Mouse (Mus musculus) liver, embryonic 12.5 days (tissue): ENCODE measurements around the gene Slc41a2. TPM values are rescaled to one million over a fixed set of nuclear protein-coding genes. Genes with fewer than 3 reads are reported as not detected.

ENCODE experiments used
- ATAC-seq: fragments of 200-750 bp; cut with Nextera tagmentation; 2 replicates; pipeline ENCODE4 v1.8.0; 2017; ENCODE audit warnings: moderate number of reproducible peaks, mild to moderate bottlenecking, moderate library complexity
- H3K27ac ChIP-seq: fragments of 300-500 bp; sonication (generic); 2 replicates; pipeline ENCODE4 v1.5.1; 2016; ENCODE audit warnings: mild to moderate bottlenecking
- H3K27me3 ChIP-seq: fragments of 300-500 bp; sonication (generic); replicated peaks from 2 replicates; pipeline ENCODE4 v1.6.1; 2016; ENCODE audit warnings: mild to moderate bottlenecking, moderate library complexity
- H3K36me3 ChIP-seq: fragments of 300-500 bp; sonication (generic); 2 replicates; pipeline ENCODE4 v1.6.1; 2016; ENCODE audit warnings: mild to moderate bottlenecking, moderate library complexity
- H3K4me1 ChIP-seq: fragments of 300-500 bp; sonication (generic); 2 replicates; pipeline ENCODE4 v1.6.1; 2016
- H3K4me2 ChIP-seq: fragments of 300-500 bp; sonication (generic); 2 replicates; pipeline ENCODE4 v1.6.1; 2016; ENCODE audit warnings: mild to moderate bottlenecking, moderate library complexity
- H3K4me3 ChIP-seq: fragments of 300-500 bp; sonication (generic); 2 replicates; pipeline ENCODE4 v1.5.1; 2016; ENCODE audit warnings: mild to moderate bottlenecking, moderate library complexity
- H3K9ac ChIP-seq: fragments of 300-500 bp; sonication (generic); 2 replicates; pipeline ENCODE4 v1.6.1; 2016; ENCODE audit warnings: mild to moderate bottlenecking, moderate library complexity
- H3K9me3 ChIP-seq: fragments of 300-500 bp; sonication (generic); replicated peaks from 2 replicates; pipeline ENCODE4 v1.6.1; 2016; ENCODE audit warnings: mild to moderate bottlenecking, moderate library complexity
- WGBS: fragments of 180-500 bp; shearing (Covaris S2); methylation state at CpG from one replicate; pipeline ENCODE4 v1.1.7; 2016; ENCODE audit not compliant: insufficient replicate concordance; 5-methylcytosine and 5-hydroxymethylcytosine counted together
- polyA plus RNA-seq: library from polyadenylated mRNA; unstranded; fragments of >200 nt; fragmentation: Nextera tagmentation; extraction: Ambion mirVana; gene quantifications from 2 replicates; pipeline ENCODE4 v1.2.1, GENCODE M21; 2016

Gene Slc41a2
- polyA plus RNA-seq, 1 experiment from 2014 or later = 0.11 TPM

- no peak for ATAC-seq
- Histone ChIP-seq H3K9ac (no peak overlapping the region), H3K4me3 (no peak overlapping the region), H3K27ac (no peak overlapping the region), H3K36me3 (no peaks in the 10 kb centered on the region), H3K27me3 (no peaks in the 10 kb centered on the region), H3K4me2 (no peak overlapping the region), H3K9me3 (no peaks in the 10 kb centered on the region), H3K4me1 (no peaks in the 10 kb centered on the region)
- WGBS = 61% methylated on average over 7 of the region's 7 CpGs
These were observed 89.6 kb downstream of the Slc41a2 start for GRCm38 (mm10) chr10:83248036-83248435.

GRCm38 (mm10) chr10:83245720-83246119, 92.0 kb downstream of the Slc41a2 start:
- H3K27ac ChIP-seq = no peak overlapping the region
- H3K9me3 ChIP-seq = no peaks in the 10 kb centered on the region
- no peak for ATAC-seq
- WGBS = 80% methylated on average over 7 of the region's 7 CpGs
- H3K4me3 ChIP-seq = no peak overlapping the region
- no peak overlapping the region for H3K4me2 ChIP-seq
- no peaks in the 10 kb centered on the region for H3K4me1 ChIP-seq
- H3K9ac ChIP-seq = no peak overlapping the region
- no peaks in the 10 kb centered on the region; the same call in 1 of the 2 replicates for H3K27me3 ChIP-seq
- no peaks in the 10 kb centered on the region for H3K36me3 ChIP-seq

- Histone ChIP-seq H3K4me1 (no peaks in the 10 kb centered on the region), H3K4me2 (no peak overlapping the region), H3K27me3 (peaks cover 2% of the 10 kb centered on the region; the same call in 1 of the 2 replicates), H3K27ac (no peak overlapping the region), H3K9ac (no peak overlapping the region), H3K36me3 (no peaks in the 10 kb centered on the region), H3K9me3 (no peaks in the 10 kb centered on the region), H3K4me3 (no peak overlapping the region)
- WGBS = 78% methylated on average over 6 of the region's 6 CpGs
- ATAC-seq = no peak
These were observed 93.6 kb downstream of the Slc41a2 start for GRCm38 (mm10) chr10:83244131-83244530.

- H3K27me3 ChIP-seq = peaks cover 6% of the 10 kb centered on the region; the same call in 1 of the 2 replicates
- WGBS = 69% methylated on average over 11 of the region's 11 CpGs
- no peak overlapping the region for H3K4me3 ChIP-seq
- no peak overlapping the region for H3K4me2 ChIP-seq
- no peaks in the 10 kb centered on the region for H3K36me3 ChIP-seq
- ATAC-seq = no peak
- H3K27ac ChIP-seq = no peak overlapping the region
- H3K4me1 ChIP-seq = no peaks in the 10 kb centered on the region
- H3K9me3 ChIP-seq = no peaks in the 10 kb centered on the region
- H3K9ac ChIP-seq = no peak overlapping the region
These were observed 95.5 kb downstream of the Slc41a2 start for GRCm38 (mm10) chr10:83242106-83242686.

- 0 out of 2 replicates have a peak, but pooled peaks cover 6% of the 10 kb centered on the region for H3K27me3 ChIP-seq
- H3K27ac ChIP-seq = no peak overlapping the region
These were observed 103.3 kb downstream of the Slc41a2 start for GRCm38 (mm10) chr10:83234391-83234790.

GRCm38 (mm10) chr10:83233967-83234366, 103.7 kb downstream of the Slc41a2 start:
- 41% methylated on average over 3 of the region's 3 CpGs for WGBS
- no peak overlapping the region for H3K9ac ChIP-seq
- H3K4me3 ChIP-seq = no peak overlapping the region
- H3K4me2 ChIP-seq = no peak overlapping the region
- 0 out of 2 replicates have a peak, but pooled peaks cover 2% of the 10 kb centered on the region for H3K27me3 ChIP-seq
- H3K36me3 ChIP-seq = no peaks in the 10 kb centered on the region
- no peaks in the 10 kb centered on the region for H3K9me3 ChIP-seq
- ATAC-seq = no peak
- no peak overlapping the region for H3K27ac ChIP-seq
- 0 out of 2 replicates have a peak, but pooled peaks cover 1% of the 10 kb centered on the region for H3K4me1 ChIP-seq

More at GRCm38 (mm10) chr10:83234391-83234790, 103.3 kb downstream of the Slc41a2 start:
- no peak overlapping the region for H3K4me3 ChIP-seq
- H3K9me3 ChIP-seq = no peaks in the 10 kb centered on the region
- no peak overlapping the region for H3K9ac ChIP-seq
- no peak overlapping the region for H3K4me2 ChIP-seq
- no peaks in the 10 kb centered on the region for H3K36me3 ChIP-seq
- no peaks in the 10 kb centered on the region for H3K4me1 ChIP-seq
- 45% methylated on average over 4 of the region's 4 CpGs for WGBS
- no peak for ATAC-seq

- H3K4me1 ChIP-seq = peaks cover 13% of the 10 kb centered on the region; the same call in 1 of the 2 replicates
- H3K27me3 ChIP-seq = no peaks in the 10 kb centered on the region
- no peak for ATAC-seq
- no peak overlapping the region for H3K4me3 ChIP-seq
- no peak overlapping the region for H3K9ac ChIP-seq
- no peaks in the 10 kb centered on the region for H3K9me3 ChIP-seq
- H3K4me2 ChIP-seq = no peak overlapping the region
- 30% methylated on average over 4 of the region's 4 CpGs for WGBS
- H3K27ac ChIP-seq = no peak overlapping the region
- H3K36me3 ChIP-seq = no peaks in the 10 kb centered on the region
These were observed 109.1 kb downstream of the Slc41a2 start for GRCm38 (mm10) chr10:83228626-83229025.

- Histone ChIP-seq H3K27me3 (no peaks in the 10 kb centered on the region), H3K9ac (no peak overlapping the region), H3K9me3 (no peaks in the 10 kb centered on the region), H3K4me1 (peaks cover 13% of the 10 kb centered on the region; the same call in 1 of the 2 replicates), H3K4me2 (no peak overlapping the region), H3K4me3 (no peak overlapping the region), H3K27ac (no peak overlapping the region), H3K36me3 (no peaks in the 10 kb centered on the region)
- WGBS = 41% methylated on average over 3 of the region's 3 CpGs
- no peak for ATAC-seq
These were observed 112.7 kb downstream of the Slc41a2 start for GRCm38 (mm10) chr10:83224999-83225398.

GRCm38 (mm10) chr10:83220847-83221246, 116.8 kb downstream of the Slc41a2 start:
- H3K9me3 ChIP-seq = no peaks in the 10 kb centered on the region
- no peak for ATAC-seq
- no peak overlapping the region for H3K4me3 ChIP-seq
- no peaks in the 10 kb centered on the region for H3K27me3 ChIP-seq
- no peak overlapping the region for H3K9ac ChIP-seq
- H3K4me1 ChIP-seq = no peaks in the 10 kb centered on the region
- H3K36me3 ChIP-seq = no peaks in the 10 kb centered on the region
- 58% methylated on average over 3 of the region's 3 CpGs for WGBS
- H3K27ac ChIP-seq = no peak overlapping the region
- no peak overlapping the region for H3K4me2 ChIP-seq

GRCm38 (mm10) chr10:83220217-83220616, 117.5 kb downstream of the Slc41a2 start:
- ATAC-seq = no peak
- no peaks in the 10 kb centered on the region for H3K36me3 ChIP-seq
- H3K4me1 ChIP-seq = no peaks in the 10 kb centered on the region
- no peaks in the 10 kb centered on the region for H3K9me3 ChIP-seq
- no peak overlapping the region for H3K27ac ChIP-seq
- no peak overlapping the region for H3K4me3 ChIP-seq
- no peaks in the 10 kb centered on the region for H3K27me3 ChIP-seq
- no peak overlapping the region for H3K4me2 ChIP-seq
- WGBS = 73% methylated on average over 10 of the region's 10 CpGs
- no peak overlapping the region for H3K9ac ChIP-seq

GRCm38 (mm10) chr10:83219729-83220128, 118.0 kb downstream of the Slc41a2 start:
- Histone ChIP-seq H3K27me3 (no peaks in the 10 kb centered on the region), H3K4me1 (no peaks in the 10 kb centered on the region), H3K36me3 (no peaks in the 10 kb centered on the region), H3K4me2 (no peak overlapping the region), H3K27ac (no peak overlapping the region), H3K9ac (no peak overlapping the region), H3K9me3 (no peaks in the 10 kb centered on the region), H3K4me3 (no peak overlapping the region)
- ATAC-seq = no peak
- 23% methylated on average over 12 of the region's 12 CpGs for WGBS

GRCm38 (mm10) chr10:83218778-83219177, 118.9 kb downstream of the Slc41a2 start:
- WGBS = 42% methylated on average over 2 of the region's 2 CpGs
- Histone ChIP-seq H3K4me3 (no peak overlapping the region), H3K9ac (no peak overlapping the region), H3K27ac (no peak overlapping the region), H3K27me3 (no peaks in the 10 kb centered on the region), H3K36me3 (no peaks in the 10 kb centered on the region), H3K4me1 (no peaks in the 10 kb centered on the region), H3K9me3 (no peaks in the 10 kb centered on the region), H3K4me2 (no peak overlapping the region)
- ATAC-seq = no peak

- no peak for ATAC-seq
- H3K27ac ChIP-seq = no peak overlapping the region
- WGBS = 34% methylated on average over 5 of the region's 5 CpGs
- H3K4me3 ChIP-seq = no peak overlapping the region
- H3K27me3 ChIP-seq = no peaks in the 10 kb centered on the region
- H3K9ac ChIP-seq = no peak overlapping the region
- no peaks in the 10 kb centered on the region for H3K36me3 ChIP-seq
- H3K4me1 ChIP-seq = no peaks in the 10 kb centered on the region
- no peak overlapping the region for H3K4me2 ChIP-seq
- H3K9me3 ChIP-seq = no peaks in the 10 kb centered on the region
These were observed 120.4 kb downstream of the Slc41a2 start for GRCm38 (mm10) chr10:83217256-83217655.
